Comparison of ENCODE assay signal across 18 mouse cellular contexts in genomic region chr12:119074742-119075478, GRCm38 (mm10).
DNase-seq lines count a peak whose midpoint lies in the region; ATAC-seq lines count a peak whose summit lies in the region.
"Had no signal": no experiment of that assay in that cellular context is flagged by ENCODE, and none has a peak within 500 bp of the region (broad histone marks: within the 10 kb centered on the region; RNA-seq: fewer than 3 reads in every experiment).

No protein-coding gene starts in this region.

- H3K4me1 ChIP-seq in hindbrain, embryonic 10.5 days (replicated peaks) = peaks cover 28% of the 10 kb centered on the region
- no peaks in the 10 kb centered on the region for H3K4me1 ChIP-seq in hindbrain, embryonic 16.5 days (ENCODE audit: control insufficient read depth, insufficient read depth, low read depth, low read length)
- peaks cover 6% of the 10 kb centered on the region; the same call in 1 of the 2 replicates for H3K4me1 ChIP-seq in forebrain, embryonic 13.5 days
- no peaks in the 10 kb centered on the region; the same call in 1 of the 2 replicates for H3K4me1 ChIP-seq in limb, embryonic 13.5 days
- H3K4me1 ChIP-seq: intestine, embryonic 15.5 days; liver, embryonic 13.5 days; stomach, embryonic 15.5 days had no signal

- H3K4me2 ChIP-seq in hindbrain, embryonic 16.5 days (ENCODE audit: low read length) = no peak overlapping the region
- no peak overlapping the region for H3K4me2 ChIP-seq in forebrain, embryonic 13.5 days
- no peak overlapping the region for H3K4me2 ChIP-seq in limb, embryonic 13.5 days (replicated peaks)
- H3K4me2 ChIP-seq: intestine, embryonic 15.5 days; liver, embryonic 13.5 days; stomach, embryonic 15.5 days had no signal

- ATAC-seq in hindbrain, embryonic 16.5 days = no peak
- ATAC-seq in forebrain, embryonic 13.5 days = peak; percentile 67; the same call in 1 of the 2 replicates
- ATAC-seq in limb, embryonic 13.5 days (ENCODE audit: low FRiP score, low read depth) = 0 out of 2 replicates have a peak, but pooled peaks have one; percentile 36
- ATAC-seq: intestine, embryonic 15.5 days; lung, postnatal 0 days had no signal

- no peaks in the 10 kb centered on the region for H3K27me3 ChIP-seq in hindbrain, embryonic 10.5 days (ENCODE audit: insufficient read depth, poor library complexity, severe bottlenecking)
- H3K27me3 ChIP-seq in hindbrain, embryonic 16.5 days (replicated peaks; ENCODE audit: control insufficient read depth, insufficient read depth, low read length) = no peaks in the 10 kb centered on the region
- H3K27me3 ChIP-seq in forebrain, embryonic 13.5 days = no peaks in the 10 kb centered on the region
- no peaks in the 10 kb centered on the region for H3K27me3 ChIP-seq in limb, embryonic 13.5 days
- H3K27me3 ChIP-seq: intestine, embryonic 15.5 days; liver, embryonic 13.5 days; stomach, embryonic 15.5 days had no signal

- H3K9me3 ChIP-seq in hindbrain, embryonic 10.5 days = no peaks in the 10 kb centered on the region
- no peaks in the 10 kb centered on the region for H3K9me3 ChIP-seq in hindbrain, embryonic 16.5 days (ENCODE audit: control insufficient read depth, low read length)
- H3K9me3 ChIP-seq in forebrain, embryonic 13.5 days (replicated peaks) = no peaks in the 10 kb centered on the region
- no peaks in the 10 kb centered on the region for H3K9me3 ChIP-seq in limb, embryonic 13.5 days
- H3K9me3 ChIP-seq: intestine, embryonic 15.5 days; liver, embryonic 13.5 days; stomach, embryonic 15.5 days had no signal

- H3K27ac ChIP-seq in hindbrain, embryonic 10.5 days = peak overlapping the region; percentile 72
- H3K27ac ChIP-seq in hindbrain, embryonic 16.5 days (ENCODE audit: low read depth, low read length) = no peak overlapping the region
- H3K27ac ChIP-seq in forebrain, embryonic 13.5 days = no peak overlapping the region
- H3K27ac ChIP-seq in limb, embryonic 13.5 days = 0 out of 2 replicates have a peak overlapping the region, but pooled peaks have one; percentile 22
- H3K27ac ChIP-seq: heart, adult 2 months; intestine, embryonic 15.5 days; kidney, postnatal 0 days; liver, embryonic 13.5 days; stomach, embryonic 15.5 days had no signal

- H3K4me3 ChIP-seq in hindbrain, embryonic 10.5 days = no peak overlapping the region
- no peak overlapping the region for H3K4me3 ChIP-seq in hindbrain, embryonic 16.5 days (ENCODE audit: low read length)
- no peak overlapping the region for H3K4me3 ChIP-seq in forebrain, embryonic 13.5 days
- H3K4me3 ChIP-seq in limb, embryonic 13.5 days = no peak overlapping the region
- H3K4me3 ChIP-seq: heart, adult 2 months; intestine, embryonic 15.5 days; liver, embryonic 13.5 days; stomach, embryonic 15.5 days had no signal

- 19% methylated on average over 2 of the region's 2 CpGs for WGBS in hindbrain, embryonic 10.5 days
- 15% methylated on average over 2 of the region's 2 CpGs for WGBS in hindbrain, embryonic 16.5 days
- WGBS in forebrain, embryonic 13.5 days = 13% methylated on average over 2 of the region's 2 CpGs
- WGBS in limb, embryonic 13.5 days = 54% methylated on average over 2 of the region's 2 CpGs

- no peak overlapping the region for H3K9ac ChIP-seq in hindbrain, embryonic 16.5 days (ENCODE audit: low read depth, low read length)
- H3K9ac ChIP-seq in forebrain, embryonic 13.5 days = no peak overlapping the region
- no peak overlapping the region for H3K9ac ChIP-seq in limb, embryonic 13.5 days
- H3K9ac ChIP-seq: intestine, embryonic 15.5 days; liver, embryonic 13.5 days; stomach, embryonic 15.5 days had no signal

- no peaks in the 10 kb centered on the region for H3K36me3 ChIP-seq in hindbrain, embryonic 10.5 days
- H3K36me3 ChIP-seq in hindbrain, embryonic 16.5 days (ENCODE audit: control insufficient read depth, insufficient read depth, low read length) = no peaks in the 10 kb centered on the region
- no peaks in the 10 kb centered on the region for H3K36me3 ChIP-seq in forebrain, embryonic 13.5 days (ENCODE audit: poor library complexity, severe bottlenecking)
- no peaks in the 10 kb centered on the region for H3K36me3 ChIP-seq in limb, embryonic 13.5 days
- H3K36me3 ChIP-seq: intestine, embryonic 15.5 days; liver, embryonic 13.5 days; stomach, embryonic 15.5 days had no signal

- DNase-seq in hindbrain, embryonic 10.5 days (ENCODE audit: low spot score) = peak; percentile 5
- peak; percentile 6 for DNase-seq in R1 (ENCODE audit: low read depth, low spot score)
- no peak for DNase-seq in ovary, postnatal 14 days (ENCODE audit: low spot score)
- no peak for DNase-seq in B cell, adult 2 months
- DNase-seq in cerebellum, postnatal 14 days = no peak
- DNase-seq: adrenal gland, postnatal 10 days; cerebellum, postnatal 10 days; heart, adult 2 months; heart, postnatal 10 days; liver, embryonic 13.5 days; thymus, postnatal 36 days had no signal

Comparison
In these comparisons a context has a peak if more than half of its experiments do, and no peak if none do; other contexts are left out.
1. H3K27ac ChIP-seq: peak in hindbrain, embryonic 10.5 days (single experiment) and limb, embryonic 13.5 days (single experiment); none in hindbrain, embryonic 16.5 days (single experiment) and forebrain, embryonic 13.5 days (single experiment).
2. DNase-seq: peak in hindbrain, embryonic 10.5 days (single experiment) and R1 (single experiment); none in ovary, postnatal 14 days (single experiment), B cell, adult 2 months (0 of 2) and cerebellum, postnatal 14 days (0 of 2).